Mouse (Mus musculus): ENCODE data around the gene Atp8b4. TPM values are rescaled to one million over a fixed set of nuclear protein-coding genes. Genes with fewer than 3 reads are reported as not detected.

The Atp8b4 gene
- total and polyA plus RNA-seq, 2 experiments from 2014 or later: 0.11 TPM; not detected in 1

DNA sequence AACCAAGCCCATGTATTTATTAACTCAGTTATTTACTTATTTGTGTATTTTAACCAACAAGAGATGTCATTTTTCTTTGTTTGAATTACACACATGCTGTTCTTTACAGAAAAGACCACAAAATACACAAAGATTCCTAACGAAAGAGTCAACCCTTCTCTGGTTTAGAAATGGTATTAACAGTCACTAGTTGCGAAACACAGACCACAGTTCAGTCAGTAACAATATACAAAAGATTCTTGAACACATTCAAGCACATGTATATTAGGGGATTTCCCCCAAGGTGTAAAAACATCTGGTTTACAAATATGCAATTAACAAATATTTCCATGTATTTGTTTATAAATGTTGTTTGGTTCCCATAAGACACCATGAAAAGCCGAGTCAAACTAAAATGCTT is 81.6 kb downstream of the Atp8b4 start:
- H3K9ac ChIP-seq: no peak overlapping the region
- H3K27me3 ChIP-seq (ENCODE audit: insufficient read depth, low read length): no peaks in the 10 kb centered on the region
- TF ChIP-seq CTCF (IDR thresholded peaks at IDR 0.05; ENCODE audit: low read depth): no peak
- no peaks in the 10 kb centered on the region for H3K9me3 ChIP-seq (ENCODE audit: low read length)
- H3K36me3 ChIP-seq (ENCODE audit: insufficient read depth): no peaks in the 10 kb centered on the region
- no peak overlapping the region for H3K4me2 ChIP-seq (ENCODE audit: low read depth)
- H3K27ac ChIP-seq (ENCODE audit: low read depth, low read length): no peak overlapping the region
- H3K4me1 ChIP-seq (ENCODE audit: insufficient read depth): no peaks in the 10 kb centered on the region
- no peak overlapping the region for H3K4me3 ChIP-seq (ENCODE audit: low read depth, low read length)
- ATAC-seq (no peak), DNase-seq (no peak)
- WGBS: 92% methylated on average over 3 of the region's 3 CpGs

DNA sequence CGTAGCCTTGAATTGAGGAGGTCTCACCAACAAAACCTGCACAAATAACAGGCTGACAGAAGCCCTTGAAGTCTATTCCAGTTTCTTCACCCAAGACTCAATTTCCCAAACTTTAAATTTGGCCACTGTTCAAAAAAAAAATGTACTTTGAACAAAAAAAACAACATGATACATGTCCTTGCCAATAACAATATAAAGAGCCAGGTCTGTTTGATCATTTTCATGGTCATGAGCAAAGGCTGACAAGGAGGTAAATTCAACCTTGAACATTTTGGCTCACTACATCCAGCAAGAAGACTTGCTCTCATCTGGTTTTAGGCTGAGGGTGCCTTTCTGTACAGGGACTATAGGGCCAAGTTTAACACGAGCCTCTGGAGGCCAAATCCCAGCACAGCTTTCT is 83.7 kb downstream of the Atp8b4 start:
- WGBS: 63% methylated on average over 2 of the region's 2 CpGs
- H3K4me3 ChIP-seq (ENCODE audit: low read depth, low read length): no peak overlapping the region
- H3K27ac ChIP-seq (ENCODE audit: low read depth, low read length): no peak overlapping the region
- no peaks in the 10 kb centered on the region for H3K27me3 ChIP-seq (ENCODE audit: insufficient read depth, low read length)
- H3K4me1 ChIP-seq (ENCODE audit: insufficient read depth): no peaks in the 10 kb centered on the region
- H3K4me2 ChIP-seq (ENCODE audit: low read depth): no peak overlapping the region
- DNase-seq (no peak), ATAC-seq (no peak)
- no peak overlapping the region for H3K9ac ChIP-seq
- H3K9me3 ChIP-seq (ENCODE audit: low read length): no peaks in the 10 kb centered on the region
- H3K36me3 ChIP-seq (ENCODE audit: insufficient read depth): no peaks in the 10 kb centered on the region
- no peak for TF ChIP-seq CTCF (IDR thresholded peaks at IDR 0.05; ENCODE audit: low read depth)

DNA sequence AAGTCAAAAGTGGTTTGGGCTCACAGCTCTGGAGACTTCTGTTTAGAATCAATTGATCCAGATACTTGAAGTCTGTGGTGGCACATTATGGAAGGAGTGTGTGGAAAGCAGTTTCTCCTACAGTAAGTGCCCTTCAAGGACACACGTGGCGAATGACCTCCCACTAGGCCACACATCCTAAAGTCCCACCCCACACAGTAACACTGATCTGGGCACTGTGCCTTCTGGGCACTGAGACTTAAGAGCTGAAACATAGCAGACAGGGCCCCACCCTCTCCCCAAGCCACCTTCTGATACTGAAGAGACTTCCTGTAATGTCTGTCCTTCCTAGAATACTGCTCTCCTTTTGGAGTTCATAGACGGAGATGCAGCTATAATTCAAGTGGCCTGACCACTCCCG is 84.5 kb downstream of the Atp8b4 start:
- H3K9ac ChIP-seq: no peak overlapping the region
- no peak for ATAC-seq
- DNase-seq: no peak
- WGBS: 55% methylated on average over 4 of the region's 4 CpGs
- no peak overlapping the region for H3K27ac ChIP-seq (ENCODE audit: low read depth, low read length)
- H3K4me3 ChIP-seq (ENCODE audit: low read depth, low read length): no peak overlapping the region
- H3K4me1 ChIP-seq (ENCODE audit: insufficient read depth): no peaks in the 10 kb centered on the region
- no peaks in the 10 kb centered on the region for H3K9me3 ChIP-seq (ENCODE audit: low read length)
- no peaks in the 10 kb centered on the region for H3K27me3 ChIP-seq (ENCODE audit: insufficient read depth, low read length)
- no peaks in the 10 kb centered on the region for H3K36me3 ChIP-seq (ENCODE audit: insufficient read depth)
- H3K4me2 ChIP-seq (ENCODE audit: low read depth): no peak overlapping the region
- no peak for TF ChIP-seq CTCF (IDR thresholded peaks at IDR 0.05; ENCODE audit: low read depth)

DNA sequence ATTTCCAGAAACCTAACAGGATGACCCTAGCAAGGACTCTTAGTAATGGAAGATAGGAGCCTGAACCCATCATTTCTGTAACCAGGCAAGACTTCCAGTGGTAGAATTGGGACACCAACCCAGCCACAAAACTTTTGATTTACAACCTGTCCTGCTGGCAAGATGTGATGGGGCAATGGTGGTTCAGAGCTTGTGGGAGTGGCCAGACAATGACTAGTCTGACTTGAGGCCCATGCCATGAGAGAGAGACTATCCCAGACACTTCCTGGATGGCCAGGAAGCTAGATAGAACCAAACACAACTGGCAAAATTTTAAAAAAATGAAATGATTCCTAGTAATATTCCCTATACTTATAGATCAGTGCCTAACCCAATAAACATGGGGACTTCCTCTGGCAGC is 87.7 kb downstream of the Atp8b4 start:
- no peak for ATAC-seq
- TF ChIP-seq CTCF (IDR thresholded peaks at IDR 0.05; ENCODE audit: low read depth): no peak

DNA sequence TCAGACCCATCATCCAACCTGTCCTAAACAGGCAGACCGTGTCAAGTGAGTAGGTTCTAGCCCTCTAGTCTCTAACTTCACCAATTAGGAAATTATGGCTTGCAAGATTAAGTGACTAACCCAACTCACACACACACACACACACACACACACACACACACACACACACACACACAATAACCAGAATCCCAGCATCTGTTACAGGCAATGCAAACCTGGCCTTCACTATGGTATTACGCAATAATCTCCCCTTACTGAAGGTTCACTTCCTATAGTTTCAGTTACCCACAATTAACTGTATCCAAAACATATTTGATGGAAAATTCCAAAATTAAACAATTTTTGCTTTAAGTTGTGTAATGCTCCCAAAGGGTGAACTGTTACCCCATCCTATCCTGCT is 101.0 kb downstream of the Atp8b4 start:
- Histone ChIP-seq H3K9ac (no peak overlapping the region), H3K4me3 (ENCODE audit: low read depth, low read length) (no peak overlapping the region), H3K27me3 (ENCODE audit: insufficient read depth, low read length) (no peaks in the 10 kb centered on the region), H3K36me3 (ENCODE audit: insufficient read depth) (no peaks in the 10 kb centered on the region), H3K4me2 (ENCODE audit: low read depth) (no peak overlapping the region), H3K4me1 (ENCODE audit: insufficient read depth) (no peaks in the 10 kb centered on the region), H3K9me3 (ENCODE audit: low read length) (no peaks in the 10 kb centered on the region), H3K27ac (ENCODE audit: low read depth, low read length) (no peak overlapping the region)
- WGBS: 93% methylated on average over 2 of the region's 2 CpGs
- ATAC-seq: no peak
- DNase-seq: no peak
- no peak for TF ChIP-seq CTCF (IDR thresholded peaks at IDR 0.05; ENCODE audit: low read depth)

More for the DNA sequence above, 87.7 kb downstream of the Atp8b4 start:
- Histone ChIP-seq H3K27ac (ENCODE audit: low read depth, low read length) (no peak overlapping the region), H3K4me2 (ENCODE audit: low read depth) (no peak overlapping the region), H3K4me3 (ENCODE audit: low read depth, low read length) (no peak overlapping the region), H3K36me3 (ENCODE audit: insufficient read depth) (no peaks in the 10 kb centered on the region), H3K27me3 (ENCODE audit: insufficient read depth, low read length) (no peaks in the 10 kb centered on the region), H3K9me3 (ENCODE audit: low read length) (no peaks in the 10 kb centered on the region), H3K4me1 (ENCODE audit: insufficient read depth) (no peaks in the 10 kb centered on the region), H3K9ac (no peak overlapping the region)
- DNase-seq: no peak

DNA sequence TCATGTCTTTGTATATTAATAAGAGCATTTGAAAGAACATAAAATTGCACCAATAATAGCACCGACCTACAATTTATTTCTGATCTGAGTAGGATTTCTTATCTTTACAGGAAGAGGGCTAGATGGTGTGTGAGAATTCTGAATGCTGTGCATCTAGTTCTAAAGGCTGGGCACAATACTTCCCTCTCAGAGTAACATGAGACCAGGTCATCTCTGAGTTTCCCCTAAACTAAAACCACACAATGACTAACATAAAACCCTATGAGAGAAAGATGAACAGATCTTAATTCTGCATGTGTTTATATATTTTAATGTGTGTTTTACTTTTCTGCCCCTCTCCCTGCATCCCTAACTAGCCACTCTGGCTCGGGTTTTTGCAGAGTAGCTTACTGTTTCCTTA is 101.5 kb downstream of the Atp8b4 start:
- Histone ChIP-seq H3K4me2 (ENCODE audit: low read depth) (no peak overlapping the region), H3K9ac (no peak overlapping the region), H3K4me1 (ENCODE audit: insufficient read depth) (no peaks in the 10 kb centered on the region), H3K4me3 (ENCODE audit: low read depth, low read length) (no peak overlapping the region), H3K27me3 (ENCODE audit: insufficient read depth, low read length) (no peaks in the 10 kb centered on the region), H3K27ac (ENCODE audit: low read depth, low read length) (no peak overlapping the region), H3K36me3 (ENCODE audit: insufficient read depth) (no peaks in the 10 kb centered on the region), H3K9me3 (ENCODE audit: low read length) (no peaks in the 10 kb centered on the region)
- no peak for TF ChIP-seq CTCF (IDR thresholded peaks at IDR 0.05; ENCODE audit: low read depth)
- no peak for ATAC-seq
- DNase-seq: no peak
- WGBS: 73% methylated on average over 2 of the region's 2 CpGs

DNA sequence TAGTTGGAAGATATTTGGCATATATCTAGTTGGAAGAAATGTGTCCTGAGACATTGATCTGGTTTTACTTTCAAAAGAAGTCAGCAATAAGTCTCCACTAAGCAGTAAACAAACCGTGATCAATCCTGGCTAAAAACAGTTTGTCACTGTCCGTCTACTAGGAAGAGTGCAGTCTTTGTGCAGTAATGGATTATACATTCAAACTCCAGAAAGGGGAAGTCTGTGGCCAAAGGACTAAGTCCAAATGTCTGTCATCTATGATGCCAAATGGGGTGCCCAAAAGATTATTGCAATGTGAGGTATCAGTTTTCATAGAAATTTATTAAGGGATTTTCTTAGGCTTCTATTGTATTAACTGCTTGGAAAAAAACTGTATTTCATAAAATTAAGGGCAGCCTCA is 102.3 kb downstream of the Atp8b4 start:
- Histone ChIP-seq H3K9ac (no peak overlapping the region), H3K4me3 (ENCODE audit: low read depth, low read length) (no peak overlapping the region), H3K4me2 (ENCODE audit: low read depth) (no peak overlapping the region), H3K36me3 (ENCODE audit: insufficient read depth) (no peaks in the 10 kb centered on the region), H3K27me3 (ENCODE audit: insufficient read depth, low read length) (no peaks in the 10 kb centered on the region), H3K27ac (ENCODE audit: low read depth, low read length) (no peak overlapping the region), H3K9me3 (ENCODE audit: low read length) (no peaks in the 10 kb centered on the region), H3K4me1 (ENCODE audit: insufficient read depth) (no peaks in the 10 kb centered on the region)
- TF ChIP-seq CTCF (IDR thresholded peaks at IDR 0.05; ENCODE audit: low read depth): no peak
- no peak for DNase-seq
- WGBS: 75% methylated on average over 2 of the region's 2 CpGs
- ATAC-seq: no peak

DNA sequence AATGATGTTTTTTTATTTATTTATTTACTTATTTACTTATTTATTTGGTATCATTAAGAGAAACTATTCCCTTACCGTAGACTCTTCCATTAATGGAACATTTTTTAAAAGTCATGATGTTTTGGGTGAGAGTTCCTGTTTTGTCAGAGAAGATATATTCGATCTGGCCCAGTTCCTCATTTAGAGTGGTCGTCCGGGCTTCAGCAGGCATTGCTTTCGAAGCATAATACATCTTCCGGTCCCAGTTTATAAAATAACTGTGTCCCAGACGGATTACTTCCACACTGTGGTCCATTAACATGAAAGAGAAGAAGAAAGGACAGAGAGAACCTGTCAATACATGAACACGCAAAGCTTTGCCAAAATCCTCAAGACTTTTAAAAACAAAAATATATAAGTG is 103.0 kb downstream of the Atp8b4 start:
- no peaks in the 10 kb centered on the region for H3K9me3 ChIP-seq (ENCODE audit: low read length)
- 81% methylated on average over 8 of the region's 8 CpGs for WGBS
- TF ChIP-seq CTCF (IDR thresholded peaks at IDR 0.05; ENCODE audit: low read depth): no peak
- H3K27ac ChIP-seq (ENCODE audit: low read depth, low read length): no peak overlapping the region
- DNase-seq (no peak), ATAC-seq (no peak)
- no peaks in the 10 kb centered on the region for H3K27me3 ChIP-seq (ENCODE audit: insufficient read depth, low read length)
- no peak overlapping the region for H3K4me3 ChIP-seq (ENCODE audit: low read depth, low read length)
- no peak overlapping the region for H3K9ac ChIP-seq
- H3K36me3 ChIP-seq (ENCODE audit: insufficient read depth): no peaks in the 10 kb centered on the region
- H3K4me1 ChIP-seq (ENCODE audit: insufficient read depth): no peaks in the 10 kb centered on the region
- H3K4me2 ChIP-seq (ENCODE audit: low read depth): no peak overlapping the region
